Mouse (Mus musculus) left cerebral cortex, adult 6 months (tissue): ENCODE data around the gene Ccdc186. TPM values are rescaled to one million over a fixed set of nuclear protein-coding genes. Genes with fewer than 3 reads are reported as not detected.

Experiments
- long read RNA-seq, 2 experiments: library from polyadenylated mRNA; unstranded; transcript quantifications; one replicate each; pipeline ENCODE4 v2.0.0; 2019 to 2020
- polyA plus RNA-seq: library from polyadenylated mRNA; unstranded; fragments of <200 nt; fragmentation: Nextera tagmentation; gene quantifications from 2 replicates; pipeline ENCODE4 v1.2.3, GENCODE M21; 2021

The Ccdc186 gene
- 17.9 and 18.8 TPM in 2 replicates for polyA plus RNA-seq
- long read RNA-seq, experiment 1, full-length matches to known transcripts: 4 of 64 reads
- long read RNA-seq, experiment 1, partial matches to known transcripts: 38 of 64 reads
- long read RNA-seq, experiment 1, other reads (novel, unspliced or antisense): 22 of 64 reads
- long read RNA-seq, experiment 2, partial matches to known transcripts: 52 of 59 reads
- long read RNA-seq, experiment 2, other reads (novel, unspliced or antisense): 6 of 59 reads

DNA sequence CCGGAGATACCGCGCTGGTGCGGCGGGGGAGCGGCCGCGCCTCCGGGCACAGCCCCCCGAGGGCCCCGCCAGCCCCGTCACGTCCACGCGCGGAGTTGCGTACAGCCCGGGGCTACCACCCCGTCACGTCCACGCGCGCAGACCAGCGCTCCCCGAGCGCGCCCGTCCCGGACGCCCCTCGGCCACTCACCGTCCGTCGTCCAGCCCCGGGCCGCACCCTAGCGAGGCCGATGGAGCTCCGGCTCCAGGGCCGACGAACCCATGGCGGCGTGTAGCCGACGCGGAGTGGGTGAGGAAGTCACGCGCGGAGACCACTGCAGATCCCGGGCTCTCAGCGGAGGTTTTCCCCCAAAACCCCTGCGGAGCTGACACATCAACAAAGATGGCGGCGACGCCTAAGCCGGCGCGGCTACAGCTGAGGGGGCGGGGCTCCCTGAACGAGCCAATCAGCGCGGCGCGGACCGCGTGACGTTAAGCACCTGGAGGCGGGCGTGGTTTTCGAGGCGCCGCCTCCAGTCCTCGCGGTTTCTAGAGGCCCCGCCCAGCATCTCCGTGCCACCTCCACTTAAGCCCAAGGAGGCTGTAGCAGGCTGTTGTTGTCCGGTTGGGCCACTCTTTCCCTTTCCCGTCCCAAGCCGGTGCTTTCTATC lies at the start of gene Ccdc186:
Gene Ccdc186 (minus strand): TSS at position 393 of the 650 bp plus-strand sequence.

DNA sequence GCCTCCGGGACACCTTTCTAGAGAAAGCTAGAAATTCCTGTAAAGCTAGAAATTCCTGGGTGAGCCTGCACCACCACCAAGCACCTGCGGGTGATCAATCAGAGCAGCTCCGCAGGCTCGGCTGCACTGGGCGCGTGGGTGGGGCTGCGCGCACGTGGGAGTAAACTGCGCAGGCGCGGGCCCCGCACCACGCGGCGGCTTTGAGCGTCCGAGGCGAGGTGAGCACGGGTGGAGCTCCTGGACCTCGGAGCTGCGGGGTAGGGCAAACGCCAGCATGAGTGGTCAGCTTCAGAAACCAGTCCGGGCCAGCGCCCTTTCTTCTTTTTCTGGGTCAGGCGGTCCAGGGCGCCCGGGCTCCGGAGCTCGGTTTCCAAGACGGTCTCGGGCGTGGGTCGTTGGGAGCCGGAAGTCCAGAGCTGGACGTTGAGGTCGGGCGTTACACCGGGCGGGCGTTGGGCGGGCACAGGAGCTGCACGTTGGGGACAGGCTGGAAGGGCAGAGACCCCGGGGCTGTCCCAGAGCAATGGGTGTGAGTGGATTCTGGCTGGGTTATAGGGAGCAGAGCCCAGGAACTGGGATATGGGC lies 4.1 kb upstream of the Ccdc186 start, which contains the start of gene Tdrd1:
Gene Tdrd1 (plus strand): TSS at position 163 of the 585 bp plus-strand sequence.

Other genes starting within 250 kb of the Ccdc186 start
- 2.9 and 16.6 TPM in 2 replicates for gene Adrb1, start 100.0 kb downstream of the Ccdc186 start, polyA plus RNA-seq
- 0.05 and 0.08 TPM in 2 replicates for gene Tdrd1, start 4.0 kb upstream of the Ccdc186 start, polyA plus RNA-seq
- 0.03 TPM in 1 of 2 replicates, not detected in the other for gene Vwa2, start 52.1 kb upstream of the Ccdc186 start, polyA plus RNA-seq
- 2.7 TPM in 2 replicates for gene Afap1l2, start 186.0 kb upstream of the Ccdc186 start, polyA plus RNA-seq